Mouse (Mus musculus): ENCODE measurements around the gene Mrm3. TPM values are rescaled to one million over a fixed set of nuclear protein-coding genes. Genes with fewer than 3 reads are reported as not detected.
A peak's percentile ranks its signal among the peaks of the same experiment; 100 is the strongest.

Gene Mrm3
- total RNA-seq, 2 experiments from 2014 or later, result 21.1 to 36.5 TPM

DNA sequence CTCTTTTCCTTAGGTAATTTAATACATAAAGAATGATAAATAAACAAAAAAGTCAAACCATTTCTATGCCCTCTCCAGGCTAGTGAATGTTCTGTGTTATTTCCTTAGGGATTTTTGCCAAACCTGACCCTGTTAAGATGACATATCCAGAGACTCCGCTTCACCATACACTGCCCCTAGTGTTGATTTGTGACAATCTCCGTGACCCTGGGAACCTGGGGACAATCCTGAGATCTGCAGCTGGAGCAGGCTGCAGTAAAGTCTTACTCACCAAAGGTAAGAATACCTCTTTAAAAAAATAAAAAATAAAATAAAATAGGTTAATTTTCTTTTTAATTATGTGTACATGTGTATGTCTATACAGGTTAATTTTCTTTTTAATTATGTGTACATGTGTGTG is 3.7 kb downstream of the Mrm3 start:
- ATAC-seq (replicated peaks; ENCODE audit: poor library complexity), result no peak

- ATAC-seq (replicated peaks; ENCODE audit: poor library complexity), result no peak
Observed at GRCm38 (mm10) chr11:76252036-76252435, 8.5 kb downstream of the Mrm3 start.

DNA sequence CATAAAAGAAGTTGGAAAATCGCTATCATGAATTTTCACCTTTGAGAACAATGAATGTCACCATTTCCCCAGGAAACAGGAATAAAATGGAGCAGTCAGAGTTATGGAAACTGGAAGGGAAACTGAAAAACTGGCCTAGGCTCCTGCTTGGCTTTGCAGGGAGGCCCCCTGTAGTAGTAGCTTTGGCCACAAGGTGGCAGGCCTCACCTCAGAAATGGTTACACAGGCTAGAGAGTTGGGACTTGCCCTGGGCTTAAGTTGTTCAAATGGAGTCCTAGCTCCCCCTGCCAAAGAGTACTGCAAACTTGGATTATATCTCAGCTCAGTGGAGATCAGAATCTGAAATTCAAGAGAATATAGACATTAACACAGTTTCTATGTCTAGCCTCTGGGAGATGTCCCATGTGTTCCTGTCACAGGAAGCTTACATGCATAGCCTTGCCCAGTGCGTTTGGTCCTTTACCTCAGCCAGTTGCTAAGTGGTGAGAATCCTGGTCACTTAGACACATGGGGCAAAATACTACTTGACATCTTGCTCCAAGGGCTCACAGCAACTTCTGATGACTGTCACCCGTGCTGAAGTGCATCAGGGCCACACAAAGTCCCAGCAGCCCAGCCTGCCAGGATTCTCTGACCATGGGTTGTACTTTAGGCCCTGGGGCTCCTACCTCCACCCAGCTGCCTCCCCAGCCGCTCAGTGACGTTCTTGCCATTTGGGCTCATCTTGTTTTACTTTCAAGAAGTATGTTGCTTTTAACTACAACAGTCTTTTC is 9.8 kb downstream of the Mrm3 start:
- ATAC-seq (replicated peaks; ENCODE audit: poor library complexity), result peak; percentile 97

DNA sequence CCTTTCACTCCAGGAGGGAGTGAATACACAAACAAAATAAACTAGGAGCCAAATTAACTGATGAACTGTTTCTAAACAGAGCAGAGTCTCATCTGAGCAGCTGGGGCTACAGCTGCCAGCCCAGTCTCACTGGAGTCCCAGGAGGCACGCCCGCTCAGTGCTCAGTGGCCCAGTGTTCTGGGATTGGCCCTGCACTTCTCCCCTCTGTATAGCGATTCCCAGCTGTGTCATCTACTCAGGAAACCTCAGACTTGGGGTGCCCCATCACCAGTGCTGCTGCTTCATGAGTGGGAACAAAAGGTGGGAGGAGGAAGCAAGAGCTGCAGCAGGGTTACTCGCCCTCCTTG is 10.4 kb downstream of the Mrm3 start:
- ATAC-seq (replicated peaks; ENCODE audit: poor library complexity), result no peak

DNA sequence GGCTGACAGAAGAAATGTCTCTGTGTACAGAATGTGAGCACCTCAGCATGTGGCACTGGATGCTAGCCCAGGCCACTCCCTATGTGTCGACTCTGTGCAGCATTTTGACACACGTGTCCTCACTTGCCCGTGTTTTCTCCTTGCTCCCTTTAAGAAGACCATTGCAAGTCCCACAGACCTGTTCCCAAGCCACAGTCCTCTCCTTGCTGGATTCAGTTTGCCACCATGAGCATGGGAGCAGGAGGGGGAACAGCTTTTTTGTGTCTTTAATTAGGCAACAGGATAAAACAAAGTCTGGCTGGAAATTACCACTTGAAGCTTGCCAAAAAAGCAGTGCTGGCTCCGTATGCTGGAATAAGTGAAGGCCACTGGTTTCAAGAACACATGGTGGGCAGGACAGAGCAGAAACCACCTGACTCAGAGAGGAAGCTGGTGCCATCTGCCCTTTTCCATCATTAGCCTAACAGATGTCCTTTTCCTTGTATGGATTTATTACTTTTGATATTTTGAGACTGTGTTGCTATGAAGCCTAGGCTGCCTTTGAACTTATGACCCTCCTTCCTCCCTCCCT is 12.0 kb downstream of the Mrm3 start:
- ATAC-seq (replicated peaks; ENCODE audit: poor library complexity), result no peak

DNA sequence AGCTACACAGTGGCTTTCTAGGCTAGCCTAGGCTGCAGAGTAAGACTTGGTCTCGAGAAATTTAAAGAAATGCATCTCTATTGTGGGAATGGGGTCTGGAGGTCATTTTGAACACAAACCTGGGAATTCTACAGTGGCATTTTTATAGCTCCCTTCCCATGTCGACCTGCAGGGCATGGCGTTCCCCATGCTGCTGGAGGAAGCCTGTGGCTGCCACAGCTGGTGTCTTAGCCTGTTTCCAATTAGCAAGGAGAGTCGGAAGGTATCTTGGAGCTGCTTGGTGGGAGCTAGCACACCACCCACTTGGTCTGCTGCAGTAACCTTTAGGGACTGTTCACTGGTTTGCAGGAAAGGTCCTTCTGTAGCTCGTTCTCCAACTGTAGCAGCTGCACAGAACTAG is 12.6 kb downstream of the Mrm3 start:
- no peak for ATAC-seq (replicated peaks; ENCODE audit: poor library complexity)

DNA sequence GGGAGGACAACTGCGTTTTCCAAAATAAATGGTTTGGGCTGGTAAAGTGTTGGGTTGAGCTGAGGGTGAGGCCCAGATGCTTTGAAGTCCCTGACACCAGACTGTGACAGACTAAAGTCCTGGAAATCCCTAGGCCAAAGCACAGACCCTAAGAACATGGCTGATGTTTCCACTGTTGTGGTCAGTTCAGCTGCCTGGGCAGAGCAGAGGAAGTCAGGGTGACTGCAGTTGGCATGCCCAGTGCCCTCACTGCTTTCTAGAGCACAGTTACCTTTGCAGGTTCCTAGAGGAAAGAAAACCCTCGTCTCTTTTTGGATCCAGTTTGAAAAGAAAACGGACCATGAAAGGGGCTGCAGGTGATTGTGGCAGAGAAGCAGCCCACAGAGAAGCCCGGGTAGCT is 13.9 kb downstream of the Mrm3 start:
- no peak for ATAC-seq (replicated peaks; ENCODE audit: poor library complexity)

DNA sequence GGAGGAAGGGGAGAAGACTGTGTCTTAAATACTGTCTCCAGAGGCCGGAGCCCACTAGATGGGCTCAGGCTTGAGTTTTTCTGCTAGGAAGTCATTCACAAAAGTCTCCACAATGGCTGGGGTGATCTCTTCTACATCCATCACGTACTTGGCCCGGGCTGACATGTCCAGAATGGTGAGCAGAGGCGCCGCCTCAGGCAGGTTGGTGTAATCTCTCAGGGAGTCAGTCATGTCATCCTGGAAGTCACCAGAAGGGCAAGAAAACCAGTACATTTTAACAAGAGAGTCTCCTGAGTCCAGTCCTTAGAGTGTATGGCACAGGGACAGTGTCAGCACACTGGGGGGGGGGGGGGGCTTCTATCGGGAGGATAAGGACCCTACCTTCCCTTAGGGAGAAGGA is 15.0 kb downstream of the Mrm3 start:
- no peak for ATAC-seq (replicated peaks; ENCODE audit: poor library complexity)

DNA sequence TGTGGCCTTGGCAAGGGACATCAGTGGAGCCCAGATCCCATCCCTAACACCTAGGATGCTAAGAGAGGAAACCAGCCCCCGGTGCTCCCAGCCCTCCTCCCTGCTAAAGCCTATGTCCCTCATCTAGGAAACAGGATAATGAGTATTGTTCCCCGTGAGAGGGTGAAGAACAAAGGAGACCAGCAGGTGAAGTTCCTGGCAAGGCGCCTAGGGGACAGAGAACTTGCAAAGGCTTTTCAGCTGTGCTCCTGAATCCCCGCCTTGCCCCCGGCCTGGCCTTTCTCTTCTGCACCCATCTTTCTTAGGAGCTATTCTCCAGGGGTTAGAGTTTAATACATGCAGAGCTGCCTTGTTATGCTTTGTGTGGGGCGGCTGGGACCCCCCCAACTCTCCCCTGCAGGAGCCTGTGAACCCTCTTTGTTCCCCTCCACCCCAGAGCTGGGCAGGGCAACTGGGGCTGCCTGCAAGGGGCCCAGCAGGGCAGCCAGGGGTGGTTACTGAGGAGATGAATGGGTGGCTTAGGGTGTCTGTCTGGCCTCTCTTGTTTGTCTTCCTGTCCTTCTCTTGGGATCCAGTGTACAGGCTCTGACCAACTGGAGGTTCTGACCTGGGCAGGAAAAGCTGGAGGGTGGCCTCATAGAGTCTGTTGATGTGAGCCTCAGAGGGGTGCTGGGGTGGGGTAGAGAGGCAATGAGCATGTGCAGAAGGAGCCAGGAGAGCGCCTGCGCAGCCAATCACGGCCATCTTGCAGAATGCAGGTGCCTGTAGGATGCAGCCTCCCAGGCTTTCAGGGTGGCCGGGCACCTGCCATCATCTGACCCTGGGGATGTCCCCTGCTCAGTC is 16.9 kb downstream of the Mrm3 start:
- ATAC-seq (replicated peaks; ENCODE audit: poor library complexity), result no peak

DNA sequence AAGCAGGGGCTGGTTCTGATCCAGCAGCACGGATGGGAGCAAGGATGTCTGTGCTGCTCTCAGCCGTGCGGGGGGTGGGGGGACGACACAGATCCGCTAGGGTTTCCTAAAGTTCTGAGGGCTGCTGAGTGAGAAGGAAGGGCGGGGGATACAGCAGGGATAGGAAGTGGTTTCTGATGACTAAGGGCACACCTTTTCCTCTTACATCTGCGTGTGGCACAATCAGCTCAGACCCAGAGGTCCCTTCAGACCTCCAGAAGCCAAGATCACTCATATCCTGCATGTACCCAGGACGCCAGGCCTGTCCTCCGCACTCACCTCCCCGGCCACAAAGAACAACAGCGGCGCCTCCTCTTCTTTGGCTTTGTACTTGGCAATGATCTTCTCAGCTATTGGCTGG is 17.7 kb downstream of the Mrm3 start:
- ATAC-seq (replicated peaks; ENCODE audit: poor library complexity), result peak; percentile 87

- no peak for ATAC-seq (replicated peaks; ENCODE audit: poor library complexity)
Observed at GRCm38 (mm10) chr11:76262611-76263351, 19.3 kb downstream of the Mrm3 start.

- no peak for ATAC-seq (replicated peaks; ENCODE audit: poor library complexity)
Observed at GRCm38 (mm10) chr11:76267550-76267949, 24.0 kb downstream of the Mrm3 start.

- peak; percentile 61 for ATAC-seq (replicated peaks; ENCODE audit: poor library complexity)
Observed at GRCm38 (mm10) chr11:76268001-76268459, 24.5 kb downstream of the Mrm3 start.

- ATAC-seq (replicated peaks; ENCODE audit: poor library complexity), result no peak
Observed at GRCm38 (mm10) chr11:76268521-76269065, 25.1 kb downstream of the Mrm3 start.

GRCm38 (mm10) chr11:76272440-76272839 is 28.9 kb downstream of the Mrm3 start:
- ATAC-seq (replicated peaks; ENCODE audit: poor library complexity), result no peak

DNA sequence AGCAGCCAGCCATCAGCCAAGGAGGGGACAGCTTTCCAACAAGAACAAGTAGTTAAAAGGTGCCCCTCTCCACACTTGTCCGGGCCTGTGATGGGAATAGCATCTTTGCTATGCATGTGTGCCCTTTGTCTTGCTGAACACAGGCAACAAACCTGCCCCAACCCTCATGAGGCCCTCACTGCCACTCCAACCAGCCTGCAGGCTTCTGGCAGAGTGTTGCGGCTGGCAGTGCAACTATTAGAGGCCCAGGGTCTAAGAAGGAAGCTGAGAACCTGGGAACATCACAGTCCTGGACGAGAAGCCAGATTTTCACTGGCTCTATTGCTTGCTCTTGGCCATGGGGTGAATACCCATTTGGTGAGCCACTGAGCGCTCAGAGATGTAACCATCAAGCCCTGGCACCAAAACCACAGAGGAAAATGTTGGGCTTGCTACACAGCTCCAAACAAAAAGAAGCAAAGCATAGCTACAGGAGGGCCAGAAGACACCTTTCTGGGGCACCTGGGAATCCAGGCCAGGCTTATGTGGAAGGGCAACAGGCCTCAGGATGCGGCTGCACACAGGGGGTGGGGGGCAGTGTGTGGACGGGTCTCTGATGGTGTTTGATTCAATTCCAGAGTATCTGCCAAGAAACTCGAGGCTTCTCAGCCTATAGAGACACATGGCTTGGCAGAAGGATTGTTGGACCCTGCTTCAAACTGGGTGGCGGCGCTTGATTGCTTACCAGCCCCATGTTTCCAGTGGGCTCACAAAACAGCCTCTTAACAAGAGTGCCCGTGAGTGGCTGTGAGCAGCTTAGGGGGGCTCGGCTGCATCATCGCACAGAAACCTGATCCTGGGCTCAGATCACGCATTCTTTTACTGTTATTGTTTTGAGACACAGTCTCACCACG is 35.7 kb downstream of the Mrm3 start:
- no peak for ATAC-seq (replicated peaks; ENCODE audit: poor library complexity)

- ATAC-seq (replicated peaks; ENCODE audit: poor library complexity), result no peak
Observed at GRCm38 (mm10) chr11:76279971-76280370, 36.5 kb downstream of the Mrm3 start.

- no peak for ATAC-seq (replicated peaks; ENCODE audit: poor library complexity)
Observed at GRCm38 (mm10) chr11:76283841-76284240, 40.3 kb downstream of the Mrm3 start.

- no peak for ATAC-seq (replicated peaks; ENCODE audit: poor library complexity)
Observed at GRCm38 (mm10) chr11:76285431-76286075, 42.0 kb downstream of the Mrm3 start.

All from megakaryocyte progenitor cell, adult 5-6 weeks (primary cell).